Mouse (Mus musculus): ENCODE data around the gene Rdh5.

- TF ChIP-seq CTCF (IDR thresholded peaks at IDR 0.05; ENCODE audit: low read depth) (no peak), EP300 (IDR thresholded peaks at IDR 0.05; ENCODE audit: low read depth) (no peak)
Observed at GRCm38 (mm10) chr10:128888941-128889827, 33.5 kb downstream of the Rdh5 start.
